Mouse (Mus musculus) retina, postnatal 7 days (tissue): ENCODE measurements around the gene Vps52.

Experiments
- DNase-seq: peaks from one replicate; pipeline ENCODE4 v3.0.0-alpha.2; 2012; ENCODE audit warnings: low read depth, low spot score

The Vps52 gene

GRCm38 (mm10) chr17:33920282-33921097 lies 35.1 kb upstream of the Vps52 start:
- no peak for DNase-seq

- no peak for DNase-seq
Observed at GRCm38 (mm10) chr17:33921361-33921760, 34.3 kb upstream of the Vps52 start.

GRCm38 (mm10) chr17:33924577-33925283 lies 30.9 kb upstream of the Vps52 start:
- DNase-seq, result no peak

- no peak for DNase-seq
Observed at GRCm38 (mm10) chr17:33925406-33926116, 30.1 kb upstream of the Vps52 start.

GRCm38 (mm10) chr17:33926207-33926932 lies 29.2 kb upstream of the Vps52 start:
- no peak for DNase-seq

- no peak for DNase-seq
Observed at GRCm38 (mm10) chr17:33928251-33928947, 27.2 kb upstream of the Vps52 start.

GRCm38 (mm10) chr17:33929371-33930279 lies 26.0 kb upstream of the Vps52 start, which contains the start of gene Rgl2:
Gene Rgl2 (plus strand): TSS chr17:33929543.
- peak; percentile 91 for DNase-seq

GRCm38 (mm10) chr17:33930280-33931158 lies 25.1 kb upstream of the Vps52 start:
- no peak for DNase-seq

- DNase-seq, result no peak
Observed at GRCm38 (mm10) chr17:33931159-33931866, 24.3 kb upstream of the Vps52 start.

GRCm38 (mm10) chr17:33931947-33932346 lies 23.7 kb upstream of the Vps52 start:
- no peak for DNase-seq

GRCm38 (mm10) chr17:33932448-33932847 lies 23.2 kb upstream of the Vps52 start:
- DNase-seq, result no peak

- DNase-seq, result no peak
Observed at GRCm38 (mm10) chr17:33932970-33933369, 22.6 kb upstream of the Vps52 start.

GRCm38 (mm10) chr17:33935422-33936055 lies 20.1 kb upstream of the Vps52 start:
- DNase-seq, result no peak

GRCm38 (mm10) chr17:33936993-33937392 lies 18.6 kb upstream of the Vps52 start:
- no peak for DNase-seq

- DNase-seq, result no peak
Observed at GRCm38 (mm10) chr17:33938783-33939182, 16.8 kb upstream of the Vps52 start.

- DNase-seq, result peak; percentile 88
Observed at GRCm38 (mm10) chr17:33940206-33940805, 15.3 kb upstream of the Vps52 start, which contains the start of the genes Pfdn6 and Wdr46. Gene Pfdn6 (minus strand): TSS chr17:33940343. Gene Wdr46 (plus strand): TSS chr17:33940660.

GRCm38 (mm10) chr17:33940981-33941380 lies 14.6 kb upstream of the Vps52 start:
- DNase-seq, result no peak
